Mouse (Mus musculus): ENCODE data around the gene Tcte2.
"Not testable (repeated sequence)": the region's sequence is repeated elsewhere in the genome, so short reads cannot be mapped to it uniquely, and the experiment has no call there.

Tcte2 gene

DNA sequence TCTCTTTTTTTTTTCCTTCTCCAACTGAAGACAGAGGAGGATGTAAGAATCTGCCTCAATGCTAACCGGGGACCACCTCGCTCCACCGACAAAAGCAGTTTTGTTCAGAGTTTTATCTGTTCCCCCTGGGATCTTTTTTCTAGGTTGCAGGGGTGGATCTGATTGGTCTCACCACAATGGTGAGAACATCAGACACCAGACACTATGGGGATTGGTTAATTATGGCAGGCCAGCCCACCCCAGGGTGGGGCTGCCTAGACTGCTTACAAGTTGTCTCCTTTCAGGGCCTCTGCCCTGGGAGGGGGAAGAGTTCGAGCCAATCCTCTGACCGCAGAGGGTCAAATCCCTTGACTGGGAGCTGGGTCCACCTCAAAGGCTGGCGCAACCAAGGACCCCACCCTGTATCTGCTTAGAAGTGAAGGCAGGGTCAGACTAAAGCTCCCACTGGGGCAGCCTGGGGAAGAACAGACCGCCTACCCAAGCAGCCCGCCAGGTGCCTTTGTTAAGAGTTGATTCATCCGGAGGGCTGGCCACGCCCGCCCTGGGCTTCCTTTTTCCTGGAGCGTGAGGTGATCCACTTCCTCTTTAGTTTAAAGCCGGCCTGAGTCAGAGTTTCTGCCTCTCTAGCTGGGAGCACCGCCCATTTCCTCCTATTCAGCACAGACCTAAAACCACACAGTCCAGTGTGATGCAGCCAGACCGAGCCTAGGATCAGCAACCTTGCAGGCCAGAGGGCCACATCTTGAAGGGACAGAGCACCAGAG lies 78.0 kb downstream of the Tcte2 start:
- no peak for DNase-seq (ENCODE audit: low spot score in 2 of 2)

DNA sequence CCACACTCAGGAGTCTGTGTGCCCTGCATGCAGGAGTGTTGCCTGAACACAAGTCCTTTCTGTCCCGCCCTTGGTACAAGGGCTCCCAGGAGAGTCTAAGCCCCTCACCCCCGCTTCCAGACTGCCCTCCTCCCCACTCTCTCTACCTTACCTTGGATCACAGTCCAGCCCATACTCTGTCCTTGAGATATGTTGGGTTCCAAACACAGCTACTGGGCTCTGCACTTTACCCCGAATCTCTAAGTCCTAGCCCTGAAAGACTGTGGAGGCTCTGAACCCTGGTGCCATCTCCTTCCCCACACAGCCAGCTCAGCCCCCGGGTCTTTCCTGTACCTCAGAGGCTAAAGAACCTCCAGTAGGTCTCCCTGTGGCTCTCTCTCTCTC lies 78.6 kb downstream of the Tcte2 start:
- no peak for DNase-seq (ENCODE audit: low spot score in 2 of 2)

DNA sequence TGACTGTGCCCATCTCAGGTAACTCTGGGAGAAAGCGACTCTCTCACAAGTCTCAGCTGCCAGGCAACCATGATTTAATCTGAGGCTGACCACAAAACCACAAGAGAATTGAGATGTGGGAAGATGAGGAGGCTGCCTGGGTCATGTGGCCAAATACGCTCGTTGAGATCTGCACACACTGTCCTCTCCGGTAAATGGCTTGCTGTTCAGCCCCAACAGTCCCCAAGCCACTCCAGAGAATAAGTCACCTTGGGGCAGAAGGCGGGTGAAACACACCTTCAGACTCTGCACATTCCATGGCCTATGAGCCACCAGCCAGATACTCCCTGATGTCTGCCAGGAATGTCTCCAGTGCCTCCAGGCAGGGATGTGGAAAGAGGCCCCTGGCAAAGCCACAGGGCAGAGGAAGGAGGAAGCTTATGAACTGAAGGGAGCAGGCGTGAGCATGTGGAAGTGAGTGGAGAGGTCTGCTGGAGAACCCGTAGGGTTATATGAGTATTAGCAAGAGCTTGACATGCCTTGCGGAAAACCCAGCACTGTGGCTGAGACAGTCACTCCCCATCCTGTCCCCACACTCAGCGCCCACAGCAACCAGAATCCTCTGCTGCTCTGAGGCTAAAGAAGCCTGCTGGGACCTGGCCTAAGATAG lies 79.1 kb downstream of the Tcte2 start:
- no peak for DNase-seq (ENCODE audit: low spot score in 2 of 2)

- no peak for DNase-seq (ENCODE audit: low spot score in 2 of 2)
Measured at GRCm38 (mm10) chr17:13681686-13682085, 79.9 kb downstream of the Tcte2 start.

DNA sequence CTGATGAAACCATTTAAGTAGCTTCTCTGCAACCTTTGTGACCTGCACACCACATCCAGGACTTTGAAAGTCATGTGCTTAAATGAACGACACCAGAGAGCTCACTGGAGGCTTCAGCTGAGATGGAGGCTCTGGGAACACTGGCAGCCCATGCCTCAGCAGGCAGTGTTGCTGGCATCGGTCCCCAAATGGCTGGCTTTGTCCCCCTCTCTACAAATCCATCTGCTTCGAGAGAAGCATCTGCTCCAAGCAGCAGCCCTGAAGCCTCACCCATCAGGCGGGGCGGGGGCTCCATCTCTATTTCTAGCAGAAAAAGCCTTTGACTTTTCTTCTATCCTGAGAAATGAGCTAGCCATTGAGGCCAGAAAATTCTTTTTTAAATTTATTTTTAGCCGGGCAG lies 80.5 kb downstream of the Tcte2 start:
- DNase-seq (ENCODE audit: low spot score in 2 of 2) = peak; percentile 89 to 90

GRCm38 (mm10) chr17:13680318-13680717 lies 81.3 kb downstream of the Tcte2 start:
- DNase-seq (ENCODE audit: low spot score in 2 of 2) = no peak

GRCm38 (mm10) chr17:13679725-13680124 lies 81.9 kb downstream of the Tcte2 start:
- no peak for DNase-seq (ENCODE audit: low spot score in 2 of 2)

- no peak for DNase-seq (ENCODE audit: low spot score in 2 of 2)
Measured at GRCm38 (mm10) chr17:13677225-13678148, 84.1 kb downstream of the Tcte2 start.

- not testable (repeated sequence) for DNase-seq (ENCODE audit: low spot score in 2 of 2)
Measured at GRCm38 (mm10) chr17:13676099-13676498, 85.5 kb downstream of the Tcte2 start.

DNA sequence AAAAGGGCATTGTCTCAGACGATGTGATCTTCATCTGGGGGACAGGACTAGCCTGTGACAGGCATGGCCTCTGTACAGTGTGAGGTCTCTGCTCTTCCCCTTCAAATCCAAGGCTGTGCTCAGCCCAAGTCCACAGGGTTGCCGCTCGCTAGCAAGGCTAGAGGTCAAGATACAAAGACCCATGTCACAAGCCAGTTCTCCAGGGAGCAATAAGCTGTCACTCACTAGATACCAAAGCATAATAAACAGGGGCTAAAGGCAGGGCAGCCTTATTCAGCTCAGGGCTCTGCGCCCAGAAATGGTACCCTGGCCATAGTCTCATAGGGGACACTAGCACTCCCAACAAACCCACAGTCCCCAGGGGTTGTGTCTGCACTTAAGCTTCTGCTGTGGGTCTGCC lies 86.0 kb downstream of the Tcte2 start:
- no peak for DNase-seq (ENCODE audit: low spot score in 2 of 2)

DNA sequence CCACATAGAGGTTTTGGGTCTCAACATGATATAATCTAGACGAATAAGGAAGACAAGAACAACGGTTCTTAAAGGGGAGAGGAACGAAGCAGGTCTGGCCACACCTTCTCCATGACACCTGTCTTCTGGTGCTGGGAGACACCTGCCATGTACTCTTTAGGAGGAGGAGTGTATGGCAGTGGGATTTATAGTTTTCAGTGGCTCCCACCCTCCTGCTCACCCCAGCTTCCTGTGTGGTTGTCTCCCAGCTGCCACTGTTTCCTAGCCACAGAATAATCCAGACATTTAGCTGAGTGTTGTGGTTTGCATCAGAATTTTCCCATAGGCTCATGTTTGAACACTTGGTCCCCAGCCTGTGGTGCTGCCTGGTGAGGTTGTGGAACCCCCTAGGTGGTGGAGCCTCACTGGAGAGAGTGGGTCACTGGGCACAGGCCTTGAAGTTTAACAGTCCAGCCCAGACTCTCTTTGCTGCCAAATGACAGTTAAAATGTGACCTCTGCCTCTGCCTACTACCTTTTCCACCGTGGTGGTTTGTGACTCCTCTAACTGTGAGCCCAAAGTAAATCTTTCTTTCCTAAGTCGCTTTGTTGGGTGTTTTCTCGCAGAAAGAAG lies 86.8 kb downstream of the Tcte2 start:
- DNase-seq (ENCODE audit: low spot score in 2 of 2) = no peak

DNA sequence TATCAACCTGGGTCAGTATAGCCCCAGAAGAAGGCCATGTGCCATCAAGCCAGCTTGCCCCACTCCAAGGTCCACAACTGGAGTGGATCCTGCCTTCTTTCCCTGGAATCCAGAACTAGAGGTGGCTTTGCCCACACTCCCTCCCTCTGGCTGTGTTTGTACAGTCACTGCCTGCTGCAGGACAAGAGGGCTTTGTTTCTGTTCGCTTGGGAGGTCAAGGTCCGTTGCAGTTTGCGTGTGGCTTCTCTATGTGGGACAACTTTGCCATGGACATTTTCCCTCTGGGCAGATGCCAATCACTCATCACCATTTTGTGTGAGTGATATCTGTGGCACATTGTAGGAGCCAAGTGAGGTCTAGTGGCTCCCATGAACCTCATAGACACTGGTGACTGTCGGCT lies 89.9 kb downstream of the Tcte2 start:
- DNase-seq (ENCODE audit: low spot score in 2 of 2) = no peak

DNA sequence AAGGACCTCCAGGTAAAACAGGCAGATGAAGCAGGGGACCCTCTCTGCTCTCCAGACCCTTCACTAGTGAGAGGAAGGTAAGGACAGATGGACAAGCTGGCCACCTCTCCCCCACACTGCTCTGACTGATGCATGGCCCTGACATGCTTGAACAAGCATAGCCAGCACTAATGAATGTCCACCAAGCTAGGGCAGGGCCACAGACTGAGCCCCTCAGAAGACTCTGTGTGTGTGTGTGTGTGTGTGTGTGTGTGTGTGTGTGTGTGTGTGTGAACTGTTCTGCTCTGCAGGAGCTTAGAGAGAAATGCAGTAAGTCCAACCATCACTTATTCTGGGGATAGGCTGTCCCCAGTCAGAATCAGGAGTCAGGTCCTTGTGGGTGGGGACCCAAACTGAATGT lies 91.4 kb downstream of the Tcte2 start:
- DNase-seq (ENCODE audit: low spot score in 2 of 2) = no peak

GRCm38 (mm10) chr17:13669206-13669605 lies 92.4 kb downstream of the Tcte2 start:
- DNase-seq (ENCODE audit: low spot score in 2 of 2) = peak; percentile 73 to 83

- peak; percentile 74 to 85 for DNase-seq (ENCODE audit: low spot score in 2 of 2)
Measured at GRCm38 (mm10) chr17:13668052-13669015, 93.3 kb downstream of the Tcte2 start.

- DNase-seq (ENCODE audit: low spot score in 2 of 2) = no peak
Measured at GRCm38 (mm10) chr17:13667006-13667405, 94.6 kb downstream of the Tcte2 start.

DNA sequence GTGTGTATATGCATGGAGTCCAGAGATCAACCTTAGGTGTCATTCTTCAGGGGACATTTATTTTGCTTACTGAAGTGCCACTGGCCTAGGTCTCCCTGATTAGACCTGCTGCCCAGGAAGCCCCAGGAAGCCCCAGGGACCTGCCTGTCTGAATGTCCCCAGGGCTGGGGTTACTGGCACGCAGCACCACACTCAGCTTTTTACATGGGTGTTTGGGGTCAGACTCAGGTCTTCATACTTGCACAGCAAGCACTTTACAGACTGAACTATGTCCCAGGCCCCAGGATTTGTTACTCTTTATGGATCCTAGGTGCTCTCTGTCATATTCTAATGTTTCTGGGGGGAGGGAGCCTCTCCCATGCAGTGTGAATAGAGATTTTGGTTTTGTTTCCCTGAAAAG lies 95.9 kb downstream of the Tcte2 start:
- no peak for DNase-seq (ENCODE audit: low spot score in 2 of 2)

GRCm38 (mm10) chr17:13663386-13664166 lies 98.0 kb downstream of the Tcte2 start:
- DNase-seq (ENCODE audit: low spot score in 2 of 2) = no peak

Data from right cerebral cortex, postnatal 10 days (tissue).